Mouse (Mus musculus) lung, postnatal 0 days (tissue): ENCODE results near the gene Cdipt. TPM values are rescaled to one million over a fixed set of nuclear protein-coding genes. Genes with fewer than 3 reads are reported as not detected.

Experiments
- ATAC-seq: fragments of 200-750 bp; cut with Nextera tagmentation; 2 replicates; pipeline ENCODE4 v1.8.0; 2017; ENCODE audit warnings: moderate library complexity
- DNase-seq: peaks from one replicate; pipeline ENCODE4 v3.0.0-alpha.2; 2016; ENCODE audit warnings: low spot score
- H3K27ac ChIP-seq: fragments of 300-500 bp; sonication (generic); 2 replicates; pipeline ENCODE4 v1.5.1; 2014; ENCODE audit warnings: antibody characterized with exemption, mild to moderate bottlenecking, low read length, mixed read lengths
- H3K27me3 ChIP-seq: fragments of 300-500 bp; sonication (generic); replicated peaks from 2 replicates; pipeline ENCODE4 v1.6.1; 2014; ENCODE audit warnings: low read length, mixed read lengths; ENCODE audit not compliant: insufficient read depth
- H3K36me3 ChIP-seq: fragments of 300-500 bp; sonication (generic); 2 replicates; pipeline ENCODE4 v1.6.1; 2014; ENCODE audit warnings: low read length, mixed read lengths; ENCODE audit not compliant: insufficient read depth
- H3K4me1 ChIP-seq: fragments of 300-500 bp; sonication (generic); 2 replicates; pipeline ENCODE4 v1.6.1; 2014; ENCODE audit warnings: antibody characterized with exemption, low read depth, low read length, mixed read lengths; ENCODE audit not compliant: insufficient read depth
- H3K4me2 ChIP-seq: fragments of 300-500 bp; sonication (generic); replicated peaks from 2 replicates; pipeline ENCODE4 v1.6.1; 2014; ENCODE audit warnings: low read depth, mild to moderate bottlenecking, low read length, moderate library complexity, mixed read lengths
- H3K4me3 ChIP-seq: fragments of 300-500 bp; sonication (generic); 2 replicates; pipeline ENCODE4 v1.5.1; 2014; ENCODE audit warnings: low read depth, low read length
- H3K9ac ChIP-seq: fragments of 300-500 bp; sonication (generic); replicated peaks from 2 replicates; pipeline ENCODE4 v1.6.1; 2014; ENCODE audit warnings: low read depth, mild to moderate bottlenecking
- H3K9me3 ChIP-seq: fragments of 300-500 bp; sonication (generic); 2 replicates; pipeline ENCODE4 v1.6.1; 2016; ENCODE audit warnings: low read length, mixed read lengths
- CTCF ChIP-seq: IDR thresholded peaks from 2 replicates; pipeline ENCODE4 v1.5.1; 2016; ENCODE audit warnings: antibody characterized with exemption, mild to moderate bottlenecking
- EP300 ChIP-seq: IDR thresholded peaks from 2 replicates; pipeline ENCODE4 v1.6.1; 2016; ENCODE audit warnings: antibody characterized with exemption, mild to moderate bottlenecking, control low read depth
- WGBS: fragments of 180-500 bp; shearing (Covaris S2); extraction: QIAGEN DNeasy Blood & Tissue Kit; methylation state at CpG from one replicate; pipeline ENCODE4 v1.1.7; 2014; 5-methylcytosine and 5-hydroxymethylcytosine counted together
- polyA plus RNA-seq: library from polyadenylated mRNA; unstranded; fragments of >200 nt; fragmentation: Nextera tagmentation; extraction: Ambion mirVana; gene quantifications from 2 replicates; pipeline ENCODE4 v1.2.1, GENCODE M21; 2015

Cdipt gene
- polyA plus RNA-seq, 1 experiment from 2014 or later, result 164 TPM

- Histone ChIP-seq H3K9ac (no peak overlapping the region), H3K4me2 (no peak overlapping the region), H3K4me3 (no peak overlapping the region), H3K27me3 (0 out of 2 replicates have a peak, but pooled peaks cover 5% of the 10 kb centered on the region), H3K36me3 (no peaks in the 10 kb centered on the region), H3K9me3 (no peaks in the 10 kb centered on the region), H3K4me1 (no peaks in the 10 kb centered on the region), H3K27ac (no peak overlapping the region)
- 28% methylated on average over 18 of the region's 19 CpGs for WGBS
- DNase-seq (peak; percentile 52), ATAC-seq (0 out of 2 replicates have a peak, but pooled peaks have one; percentile 30)
- peak; percentile 74 for TF ChIP-seq CTCF
- no peak for TF ChIP-seq EP300
Measured at GRCm38 (mm10) chr7:126963548-126964286, 12.0 kb upstream of the Cdipt start.

DNA sequence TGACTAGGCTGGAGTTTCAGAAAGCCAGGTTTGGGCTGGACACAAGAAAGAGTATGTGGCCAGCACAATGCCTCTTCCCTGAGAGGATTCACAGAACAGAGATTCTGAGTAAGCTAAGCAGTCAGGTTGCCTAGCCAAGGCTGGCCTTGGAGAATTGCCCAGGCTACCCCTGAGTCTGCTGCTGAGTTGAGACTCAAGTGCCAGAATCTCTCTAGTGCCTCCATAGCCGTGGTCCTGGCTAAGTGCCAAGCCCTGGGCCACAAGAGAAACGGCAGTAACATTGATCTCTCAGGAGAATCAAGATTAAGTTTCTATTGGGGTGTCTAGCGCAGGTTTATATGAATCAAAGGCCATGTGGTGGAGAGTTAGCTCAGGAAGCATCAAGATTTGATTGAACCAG lies 10.1 kb upstream of the Cdipt start:
- ATAC-seq (no peak), DNase-seq (no peak)
- no peak overlapping the region for H3K4me3 ChIP-seq
- H3K4me2 ChIP-seq, result no peak overlapping the region
- H3K9me3 ChIP-seq, result no peaks in the 10 kb centered on the region
- 34% methylated on average over 3 of the region's 3 CpGs for WGBS
- TF ChIP-seq EP300 (no peak), CTCF (no peak)
- no peak overlapping the region for H3K9ac ChIP-seq
- no peaks in the 10 kb centered on the region for H3K4me1 ChIP-seq
- 0 out of 2 replicates have a peak, but pooled peaks cover 5% of the 10 kb centered on the region for H3K27me3 ChIP-seq
- H3K27ac ChIP-seq, result no peak overlapping the region
- no peaks in the 10 kb centered on the region for H3K36me3 ChIP-seq

DNA sequence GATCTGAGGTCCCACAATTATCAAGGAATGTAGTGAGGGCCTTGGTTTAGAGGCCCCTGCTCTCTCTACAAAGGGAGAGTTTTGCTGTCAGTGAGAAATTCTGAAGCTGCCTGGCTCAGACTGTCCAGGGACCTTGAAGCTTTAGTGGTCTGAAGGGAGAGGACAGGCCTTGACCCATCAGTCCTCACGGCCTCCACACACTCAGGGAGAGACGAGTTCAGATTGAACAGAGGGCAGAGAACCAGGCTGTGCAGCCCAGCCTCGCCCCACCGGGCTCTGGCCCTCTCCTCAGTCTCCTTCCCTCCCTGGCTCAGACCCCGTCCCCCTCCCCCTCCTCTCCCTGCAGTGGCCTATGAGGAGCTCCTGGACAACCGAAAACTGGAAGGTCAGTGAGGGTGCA lies 8.4 kb upstream of the Cdipt start:
- ATAC-seq, result no peak
- WGBS, result 74% methylated on average over 5 of the region's 6 CpGs
- no peaks in the 10 kb centered on the region for H3K36me3 ChIP-seq

GRCm38 (mm10) chr7:126975493-126975892 lies 221 bp upstream of the Cdipt start:
- Histone ChIP-seq H3K27ac (peak overlapping the region; percentile 48; the same call in 1 of the 2 replicates), H3K27me3 (no peaks in the 10 kb centered on the region), H3K4me1 (peaks cover 5% of the 10 kb centered on the region), H3K36me3 (peaks cover 7% of the 10 kb centered on the region), H3K9me3 (no peaks in the 10 kb centered on the region), H3K9ac (no peak overlapping the region), H3K4me2 (peak overlapping the region; percentile 83), H3K4me3 (peak overlapping the region; percentile 99; the same call in 1 of the 2 replicates)
- 13% methylated on average over 8 of the region's 8 CpGs for WGBS
- TF ChIP-seq CTCF (no peak), EP300 (no peak)
- ATAC-seq (no peak), DNase-seq (peak; percentile 33)

More for the DNA sequence above, 8.4 kb upstream of the Cdipt start:
- Histone ChIP-seq H3K9me3 (no peaks in the 10 kb centered on the region), H3K4me3 (no peak overlapping the region), H3K4me1 (no peaks in the 10 kb centered on the region), H3K27ac (no peak overlapping the region), H3K27me3 (0 out of 2 replicates have a peak, but pooled peaks cover 5% of the 10 kb centered on the region), H3K4me2 (no peak overlapping the region), H3K9ac (no peak overlapping the region)
- TF ChIP-seq CTCF (no peak), EP300 (no peak)
- DNase-seq, result no peak

- no peaks in the 10 kb centered on the region for H3K9me3 ChIP-seq
- WGBS, result 1% methylated on average over 51 of the region's 55 CpGs
- peak; percentile 98 for TF ChIP-seq CTCF
- TF ChIP-seq EP300, result peak; percentile 66; the same call in 1 of the 2 replicates
Measured at GRCm38 (mm10) chr7:126975950-126976866, 494 bp downstream of the Cdipt start, which contains the start of gene Cdiptos. Gene Cdiptos, minus strand, starts transcription at chr7:126976098.

More at GRCm38 (mm10) chr7:126975950-126976866, 494 bp downstream of the Cdipt start, which contains the start of gene Cdiptos:
- DNase-seq (peak; percentile 98), ATAC-seq (peak; percentile 96)
- Histone ChIP-seq H3K27ac (peak within 1 kb of the TSS; percentile 99), H3K4me2 (peak within 1 kb of the TSS; percentile 83), H3K36me3 (peaks cover 7% of the 10 kb centered on the region), H3K9ac (peak within 1 kb of the TSS; percentile 98), H3K27me3 (no peaks in the 10 kb centered on the region), H3K4me1 (peaks cover 5% of the 10 kb centered on the region), H3K4me3 (peak within 1 kb of the TSS; percentile 99)
